Mouse (Mus musculus): ENCODE measurements around the gene Smarcd1. TPM values are rescaled to one million over a fixed set of nuclear protein-coding genes. Genes with fewer than 3 reads are reported as not detected.
A peak's percentile ranks its signal among the peaks of the same experiment; 100 is the strongest.
"Not testable (repeated sequence)": the region's sequence is repeated elsewhere in the genome, so short reads cannot be mapped to it uniquely, and the experiment has no call there.

The Smarcd1 gene
- total RNA-seq, 2 experiments from 2014 or later: 149 to 156 TPM

DNA sequence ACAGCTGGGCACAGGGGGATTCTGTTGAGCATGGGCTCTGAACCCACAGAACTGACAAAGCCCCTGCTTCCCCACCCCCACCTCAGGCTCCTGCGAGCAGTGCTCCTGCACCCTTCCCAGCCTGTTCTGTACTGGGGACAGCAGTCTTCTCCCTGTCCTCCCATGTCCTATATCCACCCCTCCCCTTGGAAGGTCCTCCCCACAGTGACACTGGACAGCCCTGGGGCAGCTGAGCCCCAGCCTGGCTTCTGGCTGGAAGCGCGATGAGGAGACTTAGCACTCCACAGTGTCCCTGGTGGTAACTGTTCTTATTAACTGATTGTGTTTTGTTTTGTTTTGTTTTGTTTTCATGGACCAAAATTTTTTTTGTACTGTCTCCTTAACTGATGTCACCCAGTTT is 11.6 kb downstream of the Smarcd1 start:
- no peak for DNase-seq (ENCODE audit: low spot score in 2 of 2)

DNA sequence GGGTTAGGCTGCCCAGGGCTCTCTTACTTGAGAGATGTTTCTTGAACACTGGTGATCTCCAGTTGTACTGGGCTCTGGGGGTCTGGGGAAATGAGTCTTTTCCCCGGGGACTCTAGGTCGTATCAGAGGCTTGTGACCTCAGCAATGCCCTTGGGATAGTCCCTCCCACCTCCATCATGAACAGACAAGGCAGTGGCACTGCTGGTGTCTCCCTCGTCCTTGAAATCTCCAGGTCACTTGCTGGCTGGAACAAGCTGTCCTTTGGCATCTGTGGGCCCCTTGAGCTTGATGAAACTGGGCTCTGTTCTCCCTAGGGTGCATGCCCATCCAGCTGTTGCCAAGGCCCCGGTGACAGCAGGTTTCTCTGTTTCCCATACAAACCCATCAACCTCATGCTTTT is 12.3 kb downstream of the Smarcd1 start:
- no peak for DNase-seq (ENCODE audit: low spot score in 2 of 2)

DNA sequence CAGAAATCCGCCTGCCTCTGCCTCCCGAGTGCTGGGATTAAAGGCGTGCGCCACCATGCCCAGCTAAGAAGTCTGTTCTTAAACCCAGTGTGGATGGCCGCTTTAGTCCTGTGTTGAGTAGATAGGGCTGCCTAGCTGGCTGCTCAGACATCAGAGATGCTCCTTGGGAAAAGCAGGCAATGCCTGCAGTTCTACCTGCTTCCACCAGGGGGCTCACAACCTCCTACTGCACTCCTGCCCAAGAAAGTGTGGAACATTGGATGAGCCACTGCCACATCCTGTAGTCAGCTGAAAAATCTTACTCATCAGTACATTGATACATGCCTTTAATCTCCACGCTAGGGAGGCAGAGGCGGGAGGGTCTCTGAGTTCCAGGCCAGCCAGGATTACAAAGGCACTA is 12.9 kb downstream of the Smarcd1 start:
- DNase-seq (ENCODE audit: low spot score in 2 of 2): peak; percentile 88 to 89

DNA sequence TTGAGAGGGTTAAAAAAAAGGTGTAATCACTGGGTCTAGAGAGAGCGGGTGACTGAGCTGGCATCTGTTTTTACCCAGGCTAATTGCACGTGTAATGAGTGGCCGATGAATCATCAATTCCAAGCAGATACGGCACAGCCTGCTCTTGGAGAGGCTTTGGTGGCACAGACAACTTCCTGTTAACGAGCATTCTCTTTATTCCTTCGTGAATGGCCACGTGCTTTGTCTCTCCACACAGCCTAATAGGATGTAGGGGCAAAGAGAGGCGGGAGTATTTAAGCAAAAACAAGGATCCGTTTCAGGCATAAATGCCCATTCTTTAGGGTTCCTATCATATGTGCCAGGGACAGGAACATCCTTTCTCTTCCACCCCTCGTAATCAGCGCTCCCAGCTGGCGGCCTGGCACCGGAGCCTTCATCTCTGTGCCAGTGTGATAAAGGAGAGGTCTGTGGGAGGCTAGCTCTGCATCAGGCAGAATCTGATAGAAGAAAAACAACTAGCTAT is 13.5 kb downstream of the Smarcd1 start:
- peak; percentile 70 to 72 for DNase-seq (ENCODE audit: low spot score in 2 of 2)

DNA sequence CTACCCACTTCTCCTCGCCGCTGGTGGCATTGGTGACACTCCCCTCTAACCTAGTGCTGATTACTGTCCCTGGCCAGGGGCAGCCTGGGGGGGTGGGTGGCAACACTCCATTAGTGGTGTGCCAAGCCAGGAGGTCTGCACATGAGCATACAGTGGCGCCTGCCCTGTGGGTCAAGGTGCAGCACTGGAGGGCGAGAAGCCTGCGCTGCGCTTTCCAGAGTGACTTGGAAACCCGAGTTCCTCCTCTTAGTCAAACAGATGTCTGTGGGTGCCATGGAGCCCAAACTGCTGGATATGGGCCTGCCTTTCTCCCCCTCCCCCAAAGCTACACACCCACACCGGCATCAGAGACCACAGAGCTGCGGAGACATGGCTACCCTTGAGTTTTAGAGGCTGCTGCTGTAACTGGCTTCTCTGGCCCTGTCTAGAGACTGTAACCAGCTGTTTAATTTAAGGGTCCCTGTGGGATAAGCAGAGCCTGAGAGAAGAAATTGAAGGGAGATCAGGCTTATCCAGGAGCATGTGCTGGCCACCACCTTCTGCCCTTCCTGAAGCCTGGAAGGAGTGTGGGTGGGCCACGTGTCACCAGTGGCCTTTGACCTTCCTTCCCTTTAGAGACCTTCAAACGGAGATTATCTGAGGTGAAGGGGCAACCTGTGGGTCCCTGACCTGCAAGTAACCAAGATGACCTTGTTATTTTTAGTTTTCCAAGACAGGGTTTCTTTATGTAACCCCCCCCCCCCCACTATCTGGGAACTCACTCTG is 14.2 kb downstream of the Smarcd1 start:
- DNase-seq (ENCODE audit: low spot score in 2 of 2): no peak

DNA sequence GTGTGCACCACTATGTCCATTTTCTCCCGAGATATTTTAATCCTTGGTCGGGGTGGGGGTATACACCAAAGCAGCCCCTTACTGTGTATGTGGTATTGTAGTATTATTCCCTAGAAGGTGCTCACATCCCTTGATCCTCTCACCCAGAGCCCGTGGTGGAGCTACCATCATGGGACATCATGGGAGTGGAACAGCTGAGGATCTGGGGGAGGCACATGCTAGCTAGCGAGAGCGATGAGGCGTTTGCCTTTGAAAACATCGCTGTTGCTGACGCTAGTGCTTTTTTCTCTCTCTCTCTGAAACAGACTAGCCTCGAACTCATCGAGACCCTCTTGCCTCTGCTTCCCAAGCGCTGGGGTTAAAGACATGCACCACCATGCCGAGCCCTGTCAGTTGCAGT is 14.9 kb downstream of the Smarcd1 start:
- peak in 1 of 2 experiments; percentile 52 for DNase-seq (ENCODE audit: low spot score in 2 of 2)

DNA sequence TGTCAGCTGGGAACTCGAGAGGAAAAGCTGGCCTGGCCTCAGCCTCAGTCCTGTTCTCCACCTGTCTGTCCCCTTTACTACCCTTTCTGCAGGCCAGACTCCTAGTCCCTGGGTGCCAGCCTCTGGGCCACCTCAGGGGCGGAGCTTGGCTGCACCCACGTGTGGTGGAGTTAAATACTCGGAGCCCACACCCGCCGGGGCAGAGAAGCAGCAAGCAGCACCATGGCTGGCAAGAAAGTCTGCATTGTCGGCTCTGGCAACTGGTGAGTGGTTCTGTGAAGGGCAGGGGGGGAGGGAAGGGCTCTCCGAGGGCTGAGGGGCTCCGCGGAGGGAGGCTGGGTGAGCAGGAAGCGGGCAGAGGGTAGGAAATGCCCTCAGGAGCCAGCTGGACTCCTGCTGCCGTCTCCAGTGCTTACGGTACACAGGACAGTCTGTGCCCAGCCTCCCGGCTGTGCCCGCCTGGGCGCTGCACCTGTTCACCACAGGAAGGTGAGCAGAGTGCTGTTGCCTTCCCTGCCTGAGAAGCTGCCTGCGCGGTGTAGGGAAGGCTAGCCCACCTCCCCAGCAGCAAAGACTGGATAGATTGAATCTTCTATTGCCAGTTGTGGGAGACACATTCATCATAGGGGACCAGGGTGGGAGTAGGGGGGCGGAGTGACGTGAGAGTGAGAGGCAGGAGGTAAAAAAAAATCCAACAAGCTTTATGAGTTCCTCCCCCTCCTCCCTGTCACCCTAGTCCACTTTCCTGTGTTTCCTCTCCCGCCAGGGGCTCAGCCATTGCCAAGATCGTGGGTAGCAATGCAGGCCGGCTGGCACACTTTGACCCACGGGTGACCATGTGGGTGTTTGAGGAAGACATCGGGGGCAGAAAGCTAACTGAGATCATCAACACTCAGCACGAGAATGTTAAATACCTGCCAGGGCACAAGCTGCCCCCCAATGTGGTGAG is 15.7 kb downstream of the Smarcd1 start, which contains the start of gene Gpd1:
Gene Gpd1, plus strand, starts transcription at position 130 of the 949 bp plus-strand sequence.
- DNase-seq (ENCODE audit: low spot score in 2 of 2): peak; percentile 70 to 83

DNA sequence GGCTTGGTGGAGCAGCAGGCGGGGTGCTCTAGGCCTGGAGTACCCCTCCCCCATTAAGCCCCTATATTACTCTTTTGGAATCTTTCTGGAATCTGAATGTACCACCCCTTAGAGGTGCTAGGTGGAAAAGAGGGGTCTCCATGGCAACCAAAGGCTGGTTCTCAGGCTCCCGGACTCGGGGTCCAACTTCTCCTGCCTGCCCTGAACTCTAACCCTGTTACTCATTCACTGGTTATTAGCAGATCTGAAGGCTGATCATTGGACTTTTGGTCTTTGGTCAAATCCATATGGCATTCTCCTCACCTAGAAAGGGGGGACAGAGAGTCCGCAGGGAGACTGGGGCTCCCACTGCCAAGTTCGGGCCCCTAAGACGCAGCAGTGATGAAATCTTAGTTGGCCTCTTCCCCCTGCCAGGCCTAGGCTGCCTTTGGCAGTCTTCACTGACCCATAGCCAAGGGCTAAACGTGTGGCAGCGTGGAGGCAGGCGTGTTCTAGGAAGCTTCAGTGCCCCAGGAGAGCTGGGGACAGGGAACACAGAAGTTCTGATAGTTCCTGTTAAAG is 16.6 kb downstream of the Smarcd1 start:
- DNase-seq (ENCODE audit: low spot score in 2 of 2): no peak

DNA sequence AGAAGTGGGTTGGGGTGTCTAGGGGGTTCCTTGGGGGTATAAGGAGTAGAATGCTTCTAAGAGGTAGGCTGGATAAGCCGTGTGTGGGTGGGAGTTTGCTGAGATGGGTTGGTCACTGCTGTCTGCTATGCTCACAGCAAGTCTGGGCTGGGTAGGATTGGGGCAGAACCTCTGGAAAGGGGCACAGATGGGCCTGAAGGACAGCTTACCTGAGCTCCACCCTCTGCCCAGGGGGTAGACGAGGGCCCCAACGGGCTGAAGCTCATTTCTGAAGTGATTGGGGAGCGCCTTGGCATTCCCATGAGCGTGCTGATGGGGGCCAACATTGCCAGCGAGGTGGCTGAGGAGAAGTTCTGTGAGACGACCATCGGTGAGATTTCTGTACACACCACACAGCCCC is 17.9 kb downstream of the Smarcd1 start:
- DNase-seq (ENCODE audit: low spot score in 2 of 2): no peak

DNA sequence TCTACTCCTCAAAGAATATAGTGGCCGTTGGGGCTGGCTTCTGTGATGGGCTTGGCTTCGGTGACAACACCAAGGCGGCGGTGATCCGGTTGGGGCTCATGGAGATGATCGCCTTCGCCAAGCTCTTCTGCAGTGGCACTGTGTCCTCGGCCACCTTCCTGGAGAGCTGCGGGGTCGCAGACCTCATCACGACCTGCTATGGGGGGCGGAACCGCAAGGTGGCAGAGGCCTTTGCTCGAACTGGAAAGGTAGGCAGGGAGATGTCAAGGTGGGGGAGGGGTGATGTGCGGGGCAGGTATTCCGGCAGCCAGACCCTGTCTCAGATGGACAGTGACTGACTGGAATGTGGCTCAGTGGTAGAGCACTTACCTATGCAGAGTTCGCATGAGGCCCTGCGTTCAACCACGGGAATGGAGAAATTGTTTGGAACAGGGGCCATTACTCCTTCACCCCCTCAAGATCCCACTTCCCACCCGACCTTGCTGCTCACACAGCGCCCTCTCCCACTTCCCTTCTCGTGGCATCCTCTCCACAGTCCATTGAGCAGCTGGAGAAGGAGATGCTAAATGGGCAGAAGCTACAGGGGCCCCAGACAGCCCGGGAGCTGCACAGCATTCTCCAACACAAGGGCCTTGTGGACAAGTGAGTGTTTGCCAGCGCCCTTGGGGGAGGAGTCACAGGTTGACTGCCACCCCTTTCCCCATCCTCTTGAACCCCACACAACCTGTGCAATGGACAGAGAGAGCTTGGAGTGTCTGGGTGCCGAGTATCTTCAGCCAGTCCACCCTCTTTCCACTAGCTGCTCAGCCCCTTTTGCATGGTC is 20.2 kb downstream of the Smarcd1 start:
- no peak for DNase-seq (ENCODE audit: low spot score in 2 of 2)

DNA sequence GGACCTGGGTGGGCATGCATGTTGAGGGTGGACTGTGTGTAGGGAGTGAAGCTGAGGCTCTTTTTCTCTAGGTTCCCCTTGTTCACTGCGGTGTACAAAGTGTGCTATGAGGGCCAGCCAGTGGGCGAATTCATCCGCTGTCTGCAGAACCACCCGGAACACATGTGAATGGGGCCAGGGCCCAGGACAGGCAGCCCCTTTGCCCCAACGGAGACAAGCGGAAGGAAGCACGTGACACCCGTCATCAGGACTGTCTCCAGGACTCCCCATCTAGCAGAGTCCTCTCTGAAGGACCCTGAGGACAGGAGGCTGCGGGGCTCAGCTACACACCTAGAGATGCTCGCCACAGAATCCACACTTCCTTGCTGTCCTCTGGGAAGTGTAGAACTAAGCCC is 21.2 kb downstream of the Smarcd1 start:
- no peak for DNase-seq (ENCODE audit: low spot score in 2 of 2)

DNA sequence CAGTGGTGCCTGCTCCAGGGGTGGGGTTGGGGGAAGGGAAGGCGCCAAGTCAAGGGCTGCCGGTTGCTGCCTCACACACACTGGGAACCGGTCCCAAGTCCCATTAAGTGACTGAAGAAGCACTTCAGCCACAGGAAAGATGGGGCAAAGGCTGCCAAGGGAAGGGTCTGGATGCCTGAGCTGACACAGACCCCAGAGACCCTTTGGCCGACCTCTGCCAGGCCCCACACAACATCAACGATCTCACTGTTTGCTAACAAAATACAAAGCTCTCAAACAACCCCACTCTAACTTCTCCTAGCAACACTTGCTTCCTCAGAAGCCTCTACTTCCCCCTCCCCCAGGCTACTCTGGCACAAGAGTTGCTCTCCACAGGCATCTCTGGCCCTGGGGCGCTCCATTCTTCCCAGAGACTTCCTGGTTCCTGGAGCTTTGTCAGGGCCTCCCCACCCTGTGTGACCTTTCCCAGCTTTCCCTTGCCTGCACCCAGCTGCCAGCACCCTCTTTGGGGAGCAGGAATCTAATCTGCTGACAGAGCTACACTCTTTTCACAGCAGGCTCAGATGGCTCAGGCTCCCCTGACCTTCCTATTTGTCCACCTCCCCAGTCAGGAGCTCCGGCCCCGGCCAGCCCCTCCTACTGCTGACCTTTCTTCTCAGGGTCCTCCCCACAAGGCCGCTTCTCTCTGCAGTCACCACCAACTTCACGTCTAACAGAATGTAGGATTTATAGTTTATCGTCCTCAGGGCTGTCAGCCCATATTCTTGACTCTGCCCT is 21.8 kb downstream of the Smarcd1 start:
- DNase-seq (ENCODE audit: low spot score in 2 of 2): no peak

DNA sequence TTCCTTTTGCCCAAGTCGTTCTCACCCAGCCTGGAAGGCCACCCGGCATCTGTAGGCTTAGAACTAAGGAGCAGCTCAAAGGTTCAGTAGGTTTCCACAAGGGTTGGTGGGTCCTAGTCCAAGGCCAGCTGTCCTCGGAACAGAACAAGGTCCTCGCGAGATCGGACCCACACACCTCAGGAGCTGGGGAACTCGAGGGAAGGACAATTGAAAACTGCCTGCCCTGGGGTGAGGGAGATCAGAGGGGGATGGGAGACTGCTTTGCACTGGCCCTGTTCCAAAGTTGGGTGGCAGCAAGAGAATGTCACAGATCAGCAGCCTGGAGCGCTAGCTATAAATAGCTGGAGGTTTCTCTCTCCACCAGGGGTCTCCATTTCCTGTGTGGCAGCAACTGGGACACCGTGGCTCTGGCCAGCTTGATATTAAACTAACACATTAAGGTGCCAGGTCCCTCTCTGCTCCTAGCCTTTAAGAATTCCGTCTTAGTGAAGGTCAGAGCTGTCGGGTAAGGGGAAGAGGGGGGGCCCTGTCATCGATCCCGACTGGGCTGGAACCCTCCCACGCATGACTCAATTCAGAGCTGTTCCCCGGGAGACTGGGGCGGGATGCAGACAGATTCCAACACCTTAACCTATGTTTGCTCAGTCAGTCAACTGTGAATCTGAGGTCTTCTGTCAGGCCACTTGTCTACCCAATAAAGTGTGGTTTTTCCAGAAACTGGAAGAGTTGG is 22.5 kb downstream of the Smarcd1 start:
- DNase-seq (ENCODE audit: low spot score in 2 of 2): peak; percentile 59 to 65

DNA sequence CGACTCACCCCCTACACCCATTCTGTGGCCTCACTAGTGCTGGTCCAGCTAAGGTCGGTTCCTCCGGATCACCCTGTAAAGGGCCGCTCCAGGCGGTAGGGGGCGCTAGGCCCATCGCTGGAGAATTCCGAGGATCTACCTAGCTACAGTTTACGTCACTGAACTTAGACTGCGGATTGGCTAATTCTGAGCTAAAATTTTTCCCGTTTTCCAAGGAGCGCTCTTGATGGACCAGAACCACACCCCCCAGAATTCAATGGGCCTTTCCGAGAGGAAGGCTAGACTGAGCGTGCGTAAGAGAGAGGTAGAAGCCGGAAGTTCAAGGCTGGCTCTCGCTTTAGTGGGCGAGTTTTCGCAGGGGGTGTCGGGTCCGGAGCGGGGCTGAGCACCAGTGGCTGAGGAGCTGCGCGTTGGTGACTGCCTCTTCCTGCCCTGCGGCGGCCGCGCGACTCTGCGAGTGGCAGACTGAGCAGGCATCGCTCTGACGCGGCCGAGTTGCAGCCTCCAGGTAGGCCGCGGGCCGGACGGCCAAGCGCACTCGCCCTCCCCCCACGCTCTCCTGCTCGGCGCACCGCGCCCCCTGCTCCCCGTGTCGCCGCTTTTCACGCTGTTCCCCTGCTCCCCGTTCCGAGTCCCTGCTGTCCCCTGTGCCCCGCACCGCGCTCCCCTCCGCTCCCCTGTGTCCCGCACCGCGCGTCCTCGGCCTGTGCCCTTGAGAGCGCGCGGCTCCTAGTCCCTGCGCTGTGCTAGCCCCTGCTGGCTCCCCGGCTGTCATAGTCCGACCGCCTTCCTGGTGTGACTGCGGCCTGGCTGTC is 23.6 kb downstream of the Smarcd1 start, which contains the start of gene Cox14:
Gene Cox14, plus strand, starts transcription at position 278 of the 815 bp plus-strand sequence.
- DNase-seq (ENCODE audit: low spot score in 2 of 2): peak; percentile 90 to 93

DNA sequence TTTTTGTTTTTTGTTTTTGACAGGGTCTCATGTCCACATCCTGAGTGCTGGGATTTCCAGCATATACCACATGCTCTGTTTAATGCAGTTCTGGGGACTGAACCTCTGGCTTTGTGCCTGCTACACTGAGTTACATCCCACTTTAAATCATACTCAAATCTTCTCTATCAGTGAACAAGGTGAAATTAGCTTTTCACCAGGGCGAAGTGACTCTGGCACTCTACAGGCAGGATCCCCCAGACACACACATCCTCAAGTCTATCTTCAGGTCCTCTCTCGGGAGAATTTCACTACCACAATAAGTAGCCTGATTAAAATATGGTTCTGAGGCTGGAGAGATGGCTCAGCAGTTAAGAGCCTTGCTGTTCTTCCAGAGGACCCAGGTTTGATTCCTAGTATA is 24.6 kb downstream of the Smarcd1 start:
- no peak for DNase-seq (ENCODE audit: low spot score in 2 of 2)

DNA sequence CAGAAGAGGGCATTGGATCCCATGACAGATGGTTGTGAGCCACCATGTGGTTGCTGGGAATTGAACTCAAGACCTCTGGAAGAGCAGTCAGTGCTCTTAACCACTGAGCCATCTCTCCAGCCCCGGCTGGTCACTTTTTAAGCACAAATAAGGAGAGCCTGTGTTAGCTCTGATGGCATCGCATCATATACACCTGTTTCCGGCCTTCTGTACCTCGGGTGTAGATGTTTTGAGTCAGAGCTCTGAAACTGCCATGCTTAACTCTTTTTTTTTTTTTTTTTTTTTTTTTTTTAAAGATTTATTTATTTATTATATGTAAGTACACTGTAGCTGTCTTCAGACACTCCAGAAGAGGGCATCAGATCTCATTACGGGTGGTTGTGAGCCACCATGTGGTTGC is 25.1 kb downstream of the Smarcd1 start:
- DNase-seq (ENCODE audit: low spot score in 2 of 2): not testable (repeated sequence)

DNA sequence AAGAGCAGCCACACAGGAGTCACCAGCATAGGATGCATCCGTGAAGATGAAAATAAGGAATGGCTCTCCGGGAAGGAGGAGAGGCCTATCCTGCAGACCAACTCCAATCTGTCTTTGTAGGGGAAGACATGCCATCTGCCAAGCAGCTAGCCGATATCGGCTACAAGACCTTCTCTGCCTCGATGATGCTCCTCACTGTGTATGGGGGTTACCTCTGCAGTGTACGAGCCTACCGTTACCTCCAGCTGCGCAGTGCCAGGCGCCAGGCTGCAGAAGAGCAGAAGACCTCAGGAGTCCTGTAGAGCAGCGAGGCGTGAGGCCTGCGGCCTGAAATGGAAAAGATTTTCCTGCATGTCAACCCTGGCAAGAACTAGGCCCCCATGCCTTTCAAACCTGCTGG is 25.6 kb downstream of the Smarcd1 start:
- DNase-seq (ENCODE audit: low spot score in 2 of 2): no peak

DNA sequence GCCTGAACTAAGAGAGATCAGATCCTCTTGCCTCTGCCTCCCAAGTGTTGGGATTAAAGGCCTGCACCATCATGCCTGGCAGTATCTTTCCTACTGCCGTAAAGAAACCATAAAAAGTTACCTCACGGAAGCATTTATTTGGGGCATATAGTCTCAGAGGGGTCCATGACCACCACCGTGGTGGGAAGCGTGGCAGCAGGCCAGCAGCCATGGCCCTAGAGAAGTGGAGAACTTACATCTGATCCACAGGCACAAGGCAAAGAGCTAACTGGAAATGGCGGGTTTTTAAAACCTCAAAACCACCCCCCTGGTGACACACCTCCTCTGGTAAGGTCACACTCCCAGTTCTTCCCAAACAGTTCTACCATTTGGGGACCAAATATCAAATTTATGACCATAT is 26.3 kb downstream of the Smarcd1 start:
- no peak for DNase-seq (ENCODE audit: low spot score in 2 of 2)
